Mouse (Mus musculus): ENCODE results near the gene Ndfip2. TPM values are rescaled to one million over a fixed set of nuclear protein-coding genes. Genes with fewer than 3 reads are reported as not detected.

Gene Ndfip2
- polyA plus RNA-seq (2015; fragmentation: Nextera tagmentation; extraction: Ambion mirVana) = 64.1 and 65.5 TPM in 2 replicates

GRCm38 (mm10) chr14:105258379-105259034, at the start of gene Ndfip2:
Gene Ndfip2, plus strand, starts transcription at chr14:105258573.
- Histone ChIP-seq H3K9ac (ENCODE audit: low read length) (peak within 1 kb of the TSS; percentile 96), H3K9me3 (replicated peaks; ENCODE audit: control insufficient read depth, low read length) (no peaks in the 10 kb centered on the region), H3K4me1 (ENCODE audit: control insufficient read depth, insufficient read depth, low read length) (peaks cover 6% of the 10 kb centered on the region; the same call in 1 of the 2 replicates), H3K36me3 (ENCODE audit: control insufficient read depth, insufficient read depth, low read length) (no peaks in the 10 kb centered on the region), H3K27me3 (ENCODE audit: control insufficient read depth, insufficient read depth, low read length) (no peaks in the 10 kb centered on the region), H3K4me2 (ENCODE audit: low read depth, low read length) (peak within 1 kb of the TSS; percentile 57), H3K27ac (ENCODE audit: low read length) (peak within 1 kb of the TSS; percentile 95), H3K4me3 (replicated peaks; ENCODE audit: low read length) (peak within 1 kb of the TSS; percentile 90)
- under 1% methylated on average over 68 of the region's 70 CpGs for WGBS
- ATAC-seq (ENCODE audit: insufficient read depth, low FRiP score) = peak; percentile 96

- Histone ChIP-seq H3K9ac (ENCODE audit: low read length) (no peak overlapping the region), H3K36me3 (ENCODE audit: control insufficient read depth, insufficient read depth, low read length) (no peaks in the 10 kb centered on the region), H3K4me1 (ENCODE audit: control insufficient read depth, insufficient read depth, low read length) (peaks cover 6% of the 10 kb centered on the region; the same call in 1 of the 2 replicates), H3K4me3 (replicated peaks; ENCODE audit: low read length) (no peak overlapping the region), H3K9me3 (replicated peaks; ENCODE audit: control insufficient read depth, low read length) (no peaks in the 10 kb centered on the region), H3K27me3 (ENCODE audit: control insufficient read depth, insufficient read depth, low read length) (no peaks in the 10 kb centered on the region), H3K27ac (ENCODE audit: low read length) (no peak overlapping the region), H3K4me2 (ENCODE audit: low read depth, low read length) (no peak overlapping the region)
- no peak for ATAC-seq (ENCODE audit: insufficient read depth, low FRiP score)
- 47% methylated on average over 9 of the region's 9 CpGs for WGBS
Observed at GRCm38 (mm10) chr14:105219525-105220376, 38.6 kb upstream of the Ndfip2 start.

GRCm38 (mm10) chr14:105222240-105222639, 36.1 kb upstream of the Ndfip2 start:
- 64% methylated on average over 4 of the region's 4 CpGs for WGBS
- no peaks in the 10 kb centered on the region for H3K9me3 ChIP-seq (replicated peaks; ENCODE audit: control insufficient read depth, low read length)
- no peak overlapping the region for H3K4me2 ChIP-seq (ENCODE audit: low read depth, low read length)
- H3K4me1 ChIP-seq (ENCODE audit: control insufficient read depth, insufficient read depth, low read length) = peaks cover 6% of the 10 kb centered on the region; the same call in 1 of the 2 replicates
- no peaks in the 10 kb centered on the region for H3K36me3 ChIP-seq (ENCODE audit: control insufficient read depth, insufficient read depth, low read length)
- H3K9ac ChIP-seq (ENCODE audit: low read length) = no peak overlapping the region
- H3K4me3 ChIP-seq (replicated peaks; ENCODE audit: low read length) = no peak overlapping the region
- H3K27ac ChIP-seq (ENCODE audit: low read length) = no peak overlapping the region
- no peaks in the 10 kb centered on the region for H3K27me3 ChIP-seq (ENCODE audit: control insufficient read depth, insufficient read depth, low read length)
- peak; percentile 64; the same call in 1 of the 2 replicates for ATAC-seq (ENCODE audit: insufficient read depth, low FRiP score)

- H3K9ac ChIP-seq (ENCODE audit: low read length) = no peak overlapping the region
- H3K27ac ChIP-seq (ENCODE audit: low read length) = no peak overlapping the region
- H3K4me2 ChIP-seq (ENCODE audit: low read depth, low read length) = no peak overlapping the region
- WGBS = 93% methylated on average over 4 of the region's 4 CpGs
- ATAC-seq (ENCODE audit: insufficient read depth, low FRiP score) = no peak
- H3K4me1 ChIP-seq (ENCODE audit: control insufficient read depth, insufficient read depth, low read length) = peaks cover 3% of the 10 kb centered on the region; the same call in 1 of the 2 replicates
- H3K36me3 ChIP-seq (ENCODE audit: control insufficient read depth, insufficient read depth, low read length) = no peaks in the 10 kb centered on the region
- no peaks in the 10 kb centered on the region for H3K9me3 ChIP-seq (replicated peaks; ENCODE audit: control insufficient read depth, low read length)
- H3K27me3 ChIP-seq (ENCODE audit: control insufficient read depth, insufficient read depth, low read length) = no peaks in the 10 kb centered on the region
- H3K4me3 ChIP-seq (replicated peaks; ENCODE audit: low read length) = no peak overlapping the region
Observed at GRCm38 (mm10) chr14:105225790-105226189, 32.6 kb upstream of the Ndfip2 start.

- no peak overlapping the region for H3K4me2 ChIP-seq (ENCODE audit: low read depth, low read length)
- no peak overlapping the region for H3K9ac ChIP-seq (ENCODE audit: low read length)
- no peaks in the 10 kb centered on the region for H3K9me3 ChIP-seq (replicated peaks; ENCODE audit: control insufficient read depth, low read length)
- 39% methylated on average over 6 of the region's 6 CpGs for WGBS
- H3K27me3 ChIP-seq (ENCODE audit: control insufficient read depth, insufficient read depth, low read length) = no peaks in the 10 kb centered on the region
- H3K4me1 ChIP-seq (ENCODE audit: control insufficient read depth, insufficient read depth, low read length) = no peaks in the 10 kb centered on the region
- H3K27ac ChIP-seq (ENCODE audit: low read length) = no peak overlapping the region
- peak; percentile 68; the same call in 1 of the 2 replicates for ATAC-seq (ENCODE audit: insufficient read depth, low FRiP score)
- H3K36me3 ChIP-seq (ENCODE audit: control insufficient read depth, insufficient read depth, low read length) = no peaks in the 10 kb centered on the region
- H3K4me3 ChIP-seq (replicated peaks; ENCODE audit: low read length) = no peak overlapping the region
Observed at GRCm38 (mm10) chr14:105232421-105232820, 26.0 kb upstream of the Ndfip2 start.

- ATAC-seq (ENCODE audit: insufficient read depth, low FRiP score) = no peak
Observed at GRCm38 (mm10) chr14:105236596-105236995, 21.8 kb upstream of the Ndfip2 start.

GRCm38 (mm10) chr14:105237736-105238135, 20.6 kb upstream of the Ndfip2 start:
- H3K9ac ChIP-seq (ENCODE audit: low read length) = no peak overlapping the region
- no peaks in the 10 kb centered on the region for H3K27me3 ChIP-seq (ENCODE audit: control insufficient read depth, insufficient read depth, low read length)
- no peaks in the 10 kb centered on the region for H3K4me1 ChIP-seq (ENCODE audit: control insufficient read depth, insufficient read depth, low read length)
- no peak overlapping the region for H3K4me2 ChIP-seq (ENCODE audit: low read depth, low read length)
- ATAC-seq (ENCODE audit: insufficient read depth, low FRiP score) = no peak
- WGBS = 73% methylated on average over 9 of the region's 9 CpGs
- no peaks in the 10 kb centered on the region for H3K9me3 ChIP-seq (replicated peaks; ENCODE audit: control insufficient read depth, low read length)
- H3K36me3 ChIP-seq (ENCODE audit: control insufficient read depth, insufficient read depth, low read length) = no peaks in the 10 kb centered on the region
- no peak overlapping the region for H3K27ac ChIP-seq (ENCODE audit: low read length)
- no peak overlapping the region for H3K4me3 ChIP-seq (replicated peaks; ENCODE audit: low read length)

More at GRCm38 (mm10) chr14:105236596-105236995, 21.8 kb upstream of the Ndfip2 start:
- Histone ChIP-seq H3K4me1 (ENCODE audit: control insufficient read depth, insufficient read depth, low read length) (no peaks in the 10 kb centered on the region), H3K36me3 (ENCODE audit: control insufficient read depth, insufficient read depth, low read length) (no peaks in the 10 kb centered on the region), H3K9ac (ENCODE audit: low read length) (no peak overlapping the region), H3K9me3 (replicated peaks; ENCODE audit: control insufficient read depth, low read length) (no peaks in the 10 kb centered on the region), H3K27ac (ENCODE audit: low read length) (no peak overlapping the region), H3K4me2 (ENCODE audit: low read depth, low read length) (no peak overlapping the region), H3K4me3 (replicated peaks; ENCODE audit: low read length) (no peak overlapping the region), H3K27me3 (ENCODE audit: control insufficient read depth, insufficient read depth, low read length) (no peaks in the 10 kb centered on the region)
- 57% methylated on average over 4 of the region's 4 CpGs for WGBS

GRCm38 (mm10) chr14:105238450-105239038, 19.8 kb upstream of the Ndfip2 start:
- ATAC-seq (ENCODE audit: insufficient read depth, low FRiP score) = no peak

GRCm38 (mm10) chr14:105240120-105240519, 18.3 kb upstream of the Ndfip2 start:
- no peak overlapping the region for H3K4me2 ChIP-seq (ENCODE audit: low read depth, low read length)
- H3K27ac ChIP-seq (ENCODE audit: low read length) = no peak overlapping the region
- H3K9ac ChIP-seq (ENCODE audit: low read length) = no peak overlapping the region
- H3K36me3 ChIP-seq (ENCODE audit: control insufficient read depth, insufficient read depth, low read length) = no peaks in the 10 kb centered on the region
- H3K4me3 ChIP-seq (replicated peaks; ENCODE audit: low read length) = no peak overlapping the region
- no peak for ATAC-seq (ENCODE audit: insufficient read depth, low FRiP score)
- no peaks in the 10 kb centered on the region for H3K9me3 ChIP-seq (replicated peaks; ENCODE audit: control insufficient read depth, low read length)
- H3K27me3 ChIP-seq (ENCODE audit: control insufficient read depth, insufficient read depth, low read length) = no peaks in the 10 kb centered on the region
- 69% methylated on average over 10 of the region's 10 CpGs for WGBS
- no peaks in the 10 kb centered on the region for H3K4me1 ChIP-seq (ENCODE audit: control insufficient read depth, insufficient read depth, low read length)

More at GRCm38 (mm10) chr14:105238450-105239038, 19.8 kb upstream of the Ndfip2 start:
- 62% methylated on average over 5 of the region's 5 CpGs for WGBS
- Histone ChIP-seq H3K36me3 (ENCODE audit: control insufficient read depth, insufficient read depth, low read length) (no peaks in the 10 kb centered on the region), H3K9me3 (replicated peaks; ENCODE audit: control insufficient read depth, low read length) (no peaks in the 10 kb centered on the region), H3K4me3 (replicated peaks; ENCODE audit: low read length) (no peak overlapping the region), H3K27ac (ENCODE audit: low read length) (no peak overlapping the region), H3K27me3 (ENCODE audit: control insufficient read depth, insufficient read depth, low read length) (no peaks in the 10 kb centered on the region), H3K9ac (ENCODE audit: low read length) (no peak overlapping the region), H3K4me2 (ENCODE audit: low read depth, low read length) (no peak overlapping the region), H3K4me1 (ENCODE audit: control insufficient read depth, insufficient read depth, low read length) (no peaks in the 10 kb centered on the region)

Measured in stomach, embryonic 16.5 days (tissue).